Mouse (Mus musculus): ENCODE data around the gene Gm2012.
"Not testable (repeated sequence)": the region's sequence is repeated elsewhere in the genome, so short reads cannot be mapped to it uniquely, and the experiment has no call there.

Gm2012 gene

DNA sequence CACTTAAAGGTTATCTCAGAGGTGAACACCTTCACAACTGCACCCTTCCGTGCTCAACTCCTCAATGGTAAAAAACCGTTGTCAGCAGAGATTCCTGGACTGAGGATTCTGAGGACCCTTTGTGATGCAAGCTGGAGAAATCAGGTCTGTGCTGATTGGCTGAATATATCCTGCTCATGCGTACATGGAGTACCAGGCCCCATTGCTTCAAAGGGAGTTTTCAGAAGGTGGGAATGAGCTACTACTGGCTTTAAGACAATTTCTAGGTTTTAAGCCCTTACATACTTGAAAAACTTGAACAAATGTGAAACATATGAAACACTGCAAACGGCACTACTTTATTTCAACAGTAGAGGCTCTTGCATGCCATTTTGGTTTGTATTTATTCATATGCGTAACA, at the start of gene Gm2012:
Gene Gm2012, minus strand, starts transcription at position 101 of the 400 bp plus-strand sequence.
- DNase-seq (ENCODE audit: low read depth, low spot score) = not testable (repeated sequence)

DNA sequence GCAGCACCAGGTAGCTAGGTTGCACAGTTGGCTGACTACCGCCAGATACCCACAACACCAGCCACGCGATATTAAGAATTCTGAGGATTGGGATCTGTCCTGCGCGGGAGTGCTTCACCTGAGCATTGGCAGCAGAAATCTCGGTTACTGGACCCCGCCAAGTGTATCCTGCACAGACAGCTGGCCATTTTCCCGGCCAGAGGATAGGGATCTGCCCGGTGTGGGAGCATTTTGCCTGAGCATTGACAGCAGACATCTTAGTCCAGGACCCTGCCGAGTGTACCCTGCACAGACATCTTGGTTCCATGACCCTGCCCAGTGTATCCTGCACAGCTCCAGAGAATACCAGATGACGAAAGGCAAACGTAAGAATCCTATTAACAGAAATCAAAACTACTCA, 72.0 kb downstream of the Gm2012 start:
- DNase-seq (ENCODE audit: low read depth, low spot score) = not testable (repeated sequence)
